Mouse (Mus musculus) liver, embryonic 11.5 days (tissue): ENCODE results near the gene Snapin. TPM values are rescaled to one million over a fixed set of nuclear protein-coding genes. Genes with fewer than 3 reads are reported as not detected.
A peak's percentile ranks its signal among the peaks of the same experiment; 100 is the strongest.

ENCODE experiments used
- ATAC-seq: fragments of 200-750 bp; cut with Nextera tagmentation; replicated peaks from 2 replicates; pipeline ENCODE4 v1.8.0; 2017; ENCODE audit warnings: moderate number of reproducible peaks, mild to moderate bottlenecking, moderate TSS enrichment, moderate library complexity; ENCODE audit not compliant: low FRiP score
- DNase-seq: peaks from one replicate; pipeline ENCODE4 v3.0.0-alpha.2; 2017; ENCODE audit warnings: low spot score
- H3K27ac ChIP-seq: fragments of 300-500 bp; sonication (generic); 2 replicates; pipeline ENCODE4 v1.5.1; 2014; ENCODE audit warnings: mild to moderate bottlenecking, low read depth, low read length, control low read depth
- H3K27me3 ChIP-seq: fragments of 300-500 bp; sonication (generic); replicated peaks from 2 replicates; pipeline ENCODE4 v1.6.1; 2014; ENCODE audit warnings: low read length, mixed read lengths; ENCODE audit not compliant: control insufficient read depth, insufficient read depth
- H3K36me3 ChIP-seq: fragments of 300-500 bp; sonication (generic); 2 replicates; pipeline ENCODE4 v1.6.1; 2014; ENCODE audit warnings: mild to moderate bottlenecking, low read length, moderate library complexity, mixed read lengths; ENCODE audit not compliant: control insufficient read depth, insufficient read depth
- H3K4me1 ChIP-seq: fragments of 300-500 bp; sonication (generic); replicated peaks from 2 replicates; pipeline ENCODE4 v1.6.1; 2014; ENCODE audit warnings: low read length, mixed read lengths; ENCODE audit not compliant: control insufficient read depth, insufficient read depth
- H3K4me2 ChIP-seq: fragments of 300-500 bp; sonication (generic); 2 replicates; pipeline ENCODE4 v1.6.1; 2014; ENCODE audit warnings: mild to moderate bottlenecking, control low read depth, moderate library complexity
- H3K4me3 ChIP-seq: fragments of 300-500 bp; sonication (generic); 2 replicates; pipeline ENCODE4 v1.5.1; 2014; ENCODE audit warnings: low read depth, low read length, control low read depth
- H3K9ac ChIP-seq: fragments of 300-500 bp; sonication (generic); 2 replicates; pipeline ENCODE4 v1.6.1; 2014; ENCODE audit warnings: low read depth, low read length, control low read depth
- H3K9me3 ChIP-seq: fragments of 300-500 bp; sonication (generic); 2 replicates; pipeline ENCODE4 v1.6.1; 2016; ENCODE audit warnings: low read length, inconsistent platforms, mixed read lengths; ENCODE audit not compliant: control insufficient read depth
- WGBS: fragments of 180-500 bp; shearing (Covaris S2); extraction: QIAGEN DNeasy Blood & Tissue Kit; methylation state at CpG from one replicate; pipeline ENCODE4 v1.1.7; 2014; 5-methylcytosine and 5-hydroxymethylcytosine counted together
- polyA plus RNA-seq: library from polyadenylated mRNA; unstranded; fragments of >200 nt; fragmentation: Nextera tagmentation; extraction: Ambion mirVana; gene quantifications from 2 replicates; pipeline ENCODE4 v1.2.1, GENCODE M21; 2014

Gene Snapin
- polyA plus RNA-seq, 1 experiment from 2014 or later: 46.4 TPM

- H3K4me1 ChIP-seq: peaks cover 7% of the 10 kb centered on the region
- H3K9me3 ChIP-seq: no peaks in the 10 kb centered on the region
- peak; percentile 47 for DNase-seq
- H3K4me3 ChIP-seq: peak overlapping the region; percentile 52
- peaks cover 46% of the 10 kb centered on the region for H3K27me3 ChIP-seq
- H3K36me3 ChIP-seq: no peaks in the 10 kb centered on the region
- H3K9ac ChIP-seq: no peak overlapping the region
- H3K4me2 ChIP-seq: peak overlapping the region; percentile 83
- peak; percentile 43 for ATAC-seq
- no peak overlapping the region for H3K27ac ChIP-seq
- 1% methylated on average over 15 of the region's 15 CpGs for WGBS
Measured at GRCm38 (mm10) chr3:90466311-90466766, 24.5 kb downstream of the Snapin start.

DNA sequence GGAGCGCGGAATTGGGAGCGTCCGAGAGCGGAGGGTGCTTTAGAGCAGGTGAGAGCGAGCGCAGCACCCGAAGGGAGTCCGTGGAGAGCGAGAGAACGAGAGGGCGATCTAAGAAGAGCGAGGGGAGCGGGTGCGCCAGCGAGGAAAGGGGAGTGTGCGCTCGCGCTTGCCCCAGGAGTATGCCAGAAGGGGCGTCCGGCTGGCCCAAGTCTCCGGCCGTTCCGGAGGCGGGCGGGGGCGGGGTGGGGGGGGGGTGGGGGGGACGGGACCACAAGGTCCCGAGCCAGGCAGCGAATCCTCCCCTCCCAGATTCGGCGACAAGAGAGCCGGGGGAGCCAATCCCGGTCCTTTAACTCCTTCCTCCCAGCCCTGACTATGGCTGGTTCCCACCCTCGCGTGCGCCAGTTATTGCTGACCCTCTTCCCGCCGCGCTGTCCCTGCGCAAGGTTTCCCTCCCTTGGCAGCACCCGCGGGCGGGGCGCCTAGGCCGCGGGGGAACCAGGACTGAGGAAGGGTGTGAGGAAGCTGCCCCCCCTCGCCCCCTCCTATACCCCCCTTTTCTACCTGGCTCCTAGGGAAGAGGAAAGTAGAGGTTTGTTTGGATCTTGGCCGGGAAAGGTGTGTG is 25.0 kb downstream of the Snapin start, which contains the start of gene Npr1:
Gene Npr1, minus strand, starts transcription at position 181 of the 625 bp plus-strand sequence.
- Histone ChIP-seq H3K4me2 (peak within 1 kb of the TSS; percentile 83), H3K27me3 (peaks cover 46% of the 10 kb centered on the region), H3K27ac (no peak within 1 kb of the TSS), H3K4me1 (peaks cover 7% of the 10 kb centered on the region), H3K4me3 (peak within 1 kb of the TSS; percentile 52), H3K36me3 (no peaks in the 10 kb centered on the region), H3K9ac (peak within 1 kb of the TSS; percentile 41), H3K9me3 (no peaks in the 10 kb centered on the region)
- DNase-seq: peak; percentile 54
- ATAC-seq: peak; percentile 56
- WGBS: under 1% methylated on average over 29 of the region's 49 CpGs

DNA sequence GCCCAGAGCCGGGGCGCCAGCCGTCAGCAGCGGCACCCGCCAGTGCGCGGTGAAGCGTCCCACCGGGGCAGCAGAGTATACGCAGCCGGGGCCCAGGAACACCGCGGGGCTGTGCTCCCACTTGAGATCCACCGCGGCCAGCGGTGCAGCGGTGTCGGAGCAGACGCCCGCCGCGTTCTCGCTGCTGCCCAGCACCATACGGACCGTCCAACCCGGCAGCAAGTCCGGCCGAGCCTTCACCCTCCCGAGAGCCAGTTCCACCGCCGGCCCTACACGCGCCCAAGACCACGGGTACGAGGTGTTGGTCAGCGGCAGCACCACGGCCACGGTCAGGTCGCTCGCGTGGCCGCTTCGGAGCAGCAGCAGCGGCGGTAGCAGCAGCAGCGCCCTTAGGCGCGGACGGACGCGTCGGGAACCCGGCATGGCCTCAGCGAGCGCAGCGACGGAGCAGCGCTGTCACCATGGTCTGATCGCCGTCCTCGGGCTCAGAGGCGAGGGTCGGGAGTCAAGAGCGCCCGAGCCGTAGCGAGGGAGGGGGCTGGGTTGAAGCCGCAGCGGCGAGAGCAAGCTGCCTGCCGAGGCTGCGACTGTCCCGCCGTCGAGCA is 25.6 kb downstream of the Snapin start:
- peak overlapping the region; percentile 83 for H3K4me2 ChIP-seq
- 2% methylated on average over 75 of the region's 75 CpGs for WGBS
- no peak overlapping the region for H3K27ac ChIP-seq
- peak overlapping the region; percentile 41 for H3K9ac ChIP-seq
- ATAC-seq (0 out of 2 replicates have a peak, but pooled peaks have one; percentile 30), DNase-seq (peak; percentile 60)
- H3K4me3 ChIP-seq: peak overlapping the region; percentile 52
- H3K9me3 ChIP-seq: no peaks in the 10 kb centered on the region
- H3K4me1 ChIP-seq: peaks cover 7% of the 10 kb centered on the region
- peaks cover 46% of the 10 kb centered on the region for H3K27me3 ChIP-seq
- H3K36me3 ChIP-seq: no peaks in the 10 kb centered on the region

DNA sequence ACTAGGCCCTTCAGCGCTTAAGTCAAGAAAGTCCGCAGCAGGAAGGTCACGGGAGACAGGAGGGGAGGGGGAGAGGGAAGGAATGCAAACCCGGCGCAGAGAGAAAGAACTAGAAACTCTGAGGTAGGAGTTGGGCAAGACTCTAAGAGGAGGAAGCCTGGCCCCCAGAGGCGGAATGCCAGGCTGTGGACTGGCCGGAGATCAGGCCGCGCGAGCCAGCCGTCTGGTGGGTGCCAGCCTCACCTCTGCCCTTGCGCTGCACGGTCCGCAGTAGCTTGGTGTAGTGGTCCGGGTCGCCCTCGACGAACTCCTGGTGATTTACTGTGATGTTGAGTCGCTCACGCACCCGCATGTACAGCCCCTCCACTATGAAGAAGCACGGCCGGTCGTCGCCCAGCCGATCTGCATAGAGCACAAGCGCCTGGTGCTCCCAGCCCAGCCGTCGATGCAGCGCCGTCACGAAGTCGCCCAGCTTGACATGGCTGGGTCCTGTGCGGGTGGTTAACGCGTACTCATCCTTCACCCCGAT is 26.2 kb downstream of the Snapin start:
- H3K4me2 ChIP-seq: peak overlapping the region; percentile 83
- 18% methylated on average over 37 of the region's 37 CpGs for WGBS
- no peaks in the 10 kb centered on the region for H3K9me3 ChIP-seq
- H3K27me3 ChIP-seq: peaks cover 46% of the 10 kb centered on the region
- H3K4me3 ChIP-seq: peak overlapping the region; percentile 52
- no peak overlapping the region for H3K9ac ChIP-seq
- DNase-seq: no peak
- H3K36me3 ChIP-seq: no peaks in the 10 kb centered on the region
- H3K27ac ChIP-seq: no peak overlapping the region
- no peak for ATAC-seq
- H3K4me1 ChIP-seq: peaks cover 7% of the 10 kb centered on the region

GRCm38 (mm10) chr3:90462579-90462978 is 28.3 kb downstream of the Snapin start:
- WGBS: 30% methylated on average over 7 of the region's 7 CpGs
- DNase-seq (no peak), ATAC-seq (no peak)
- H3K27ac ChIP-seq: no peak overlapping the region
- H3K4me1 ChIP-seq: peaks cover 7% of the 10 kb centered on the region
- H3K27me3 ChIP-seq: peaks cover 46% of the 10 kb centered on the region
- H3K4me2 ChIP-seq: peak overlapping the region; percentile 27
- H3K4me3 ChIP-seq: no peak overlapping the region
- H3K9me3 ChIP-seq: no peaks in the 10 kb centered on the region
- no peak overlapping the region for H3K9ac ChIP-seq
- H3K36me3 ChIP-seq: no peaks in the 10 kb centered on the region

- Histone ChIP-seq H3K4me2 (no peak overlapping the region), H3K9ac (no peak overlapping the region), H3K27ac (no peak overlapping the region), H3K4me1 (peaks cover 7% of the 10 kb centered on the region), H3K9me3 (no peaks in the 10 kb centered on the region), H3K27me3 (peaks cover 46% of the 10 kb centered on the region), H3K4me3 (no peak overlapping the region), H3K36me3 (no peaks in the 10 kb centered on the region)
- no peak for DNase-seq
- WGBS: 81% methylated on average over 3 of the region's 3 CpGs
- ATAC-seq: no peak
Measured at GRCm38 (mm10) chr3:90461935-90462334, 28.9 kb downstream of the Snapin start.

GRCm38 (mm10) chr3:90460315-90460714 is 30.5 kb downstream of the Snapin start:
- Histone ChIP-seq H3K27me3 (peaks cover 38% of the 10 kb centered on the region), H3K4me3 (no peak overlapping the region), H3K9ac (no peak overlapping the region), H3K36me3 (no peaks in the 10 kb centered on the region), H3K4me2 (no peak overlapping the region), H3K27ac (no peak overlapping the region), H3K9me3 (no peaks in the 10 kb centered on the region), H3K4me1 (peaks cover 6% of the 10 kb centered on the region; the same call in 1 of the 2 replicates)
- WGBS: 57% methylated on average over 5 of the region's 5 CpGs
- no peak for DNase-seq
- ATAC-seq: no peak

DNA sequence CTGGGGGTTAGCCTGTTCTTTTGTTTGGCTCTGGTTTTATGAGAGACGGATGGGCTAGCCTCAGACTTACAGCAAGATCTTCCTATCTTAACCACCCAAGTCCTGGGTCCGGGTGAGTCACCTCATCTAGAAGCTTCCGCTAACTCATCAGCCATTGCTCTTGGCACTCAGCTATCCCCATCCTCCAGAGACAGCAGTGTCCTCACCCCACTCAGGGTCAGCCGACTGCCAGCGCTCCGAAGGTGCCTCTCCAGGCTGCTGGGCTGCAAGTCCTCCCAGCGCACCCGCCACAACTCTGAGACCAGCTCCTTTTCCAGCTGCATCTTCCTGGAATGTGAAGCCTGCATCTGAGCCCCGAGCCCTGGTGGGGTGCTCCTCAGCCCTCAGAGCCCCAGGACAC is 31.1 kb downstream of the Snapin start:
- no peaks in the 10 kb centered on the region for H3K9me3 ChIP-seq
- H3K27me3 ChIP-seq: peaks cover 32% of the 10 kb centered on the region
- H3K4me3 ChIP-seq: no peak overlapping the region
- DNase-seq (no peak), ATAC-seq (no peak)
- H3K4me2 ChIP-seq: no peak overlapping the region
- 0 out of 2 replicates have a peak, but pooled peaks cover 3% of the 10 kb centered on the region for H3K4me1 ChIP-seq
- 82% methylated on average over 9 of the region's 9 CpGs for WGBS
- no peaks in the 10 kb centered on the region for H3K36me3 ChIP-seq
- H3K27ac ChIP-seq: no peak overlapping the region
- H3K9ac ChIP-seq: no peak overlapping the region
